Mouse (Mus musculus) cortical plate, adult 2 months (tissue): Measurements from ENCODE around the gene Slc25a44.

Experiments
- CTCF ChIP-seq: fragments of 200-500 bp; IDR thresholded peaks from 2 replicates; pipeline ENCODE4 v1.5.1; 2011; ENCODE audit warnings: mild to moderate bottlenecking, control low read depth, low read length; ENCODE audit not compliant: insufficient read depth; ENCODE audit errors: extremely low read depth
- POLR2A ChIP-seq: fragments of 200-500 bp; IDR thresholded peaks from 2 replicates; pipeline ENCODE4 v1.6.1; 2011; ENCODE audit warnings: mild to moderate bottlenecking, low read length, control low read depth; ENCODE audit not compliant: insufficient read depth; ENCODE audit errors: extremely low read depth

- TF ChIP-seq POLR2A (0 out of 2 replicates have a peak, but pooled peaks have one; percentile 32), CTCF (no peak)
These were observed 33.9 kb upstream of the Slc25a44 start for GRCm38 (mm10) chr3:88458778-88459219.
